Mouse (Mus musculus) neural tube, embryonic 11.5 days (tissue): ENCODE data around the gene Lpar5. TPM values are rescaled to one million over a fixed set of nuclear protein-coding genes. Genes with fewer than 3 reads are reported as not detected.

ENCODE experiments used
- ATAC-seq: fragments of 200-750 bp; cut with Nextera tagmentation; 2 replicates; pipeline ENCODE4 v1.8.0; 2017; ENCODE audit warnings: moderate number of reproducible peaks, mild to moderate bottlenecking, moderate TSS enrichment, moderate library complexity; ENCODE audit not compliant: insufficient read depth, low FRiP score, low TSS enrichment
- DNase-seq: peaks from one replicate; pipeline ENCODE4 v3.0.0-alpha.2; 2015; ENCODE audit warnings: low spot score
- H3K27ac ChIP-seq: fragments of 300-500 bp; sonication (generic); 2 replicates; pipeline ENCODE4 v1.5.1; 2014; ENCODE audit warnings: low read depth, mild to moderate bottlenecking, low read length
- H3K27me3 ChIP-seq: fragments of 300-500 bp; sonication (generic); 2 replicates; pipeline ENCODE4 v1.6.1; 2014; ENCODE audit warnings: mild to moderate bottlenecking, low read length, mixed read lengths; ENCODE audit not compliant: control insufficient read depth, insufficient read depth
- H3K36me3 ChIP-seq: fragments of 300-500 bp; sonication (generic); 2 replicates; pipeline ENCODE4 v1.6.1; 2014; ENCODE audit warnings: mild to moderate bottlenecking, low read length, moderate library complexity, mixed read lengths; ENCODE audit not compliant: control insufficient read depth, insufficient read depth
- H3K4me1 ChIP-seq: fragments of 300-500 bp; sonication (generic); 2 replicates; pipeline ENCODE4 v1.6.1; 2014; ENCODE audit warnings: low read length, mixed read lengths; ENCODE audit not compliant: control insufficient read depth, insufficient read depth
- H3K4me2 ChIP-seq: fragments of 300-500 bp; sonication (generic); 2 replicates; pipeline ENCODE4 v1.6.1; 2014; ENCODE audit warnings: low read depth, mild to moderate bottlenecking, moderate library complexity
- H3K4me3 ChIP-seq: fragments of 300-500 bp; sonication (generic); 2 replicates; pipeline ENCODE4 v1.5.1; 2014; ENCODE audit warnings: low read depth, low read length
- H3K9ac ChIP-seq: fragments of 300-500 bp; sonication (generic); 2 replicates; pipeline ENCODE4 v1.6.1; 2014; ENCODE audit warnings: mild to moderate bottlenecking, low read length
- H3K9me3 ChIP-seq: fragments of 300-500 bp; sonication (generic); 2 replicates; pipeline ENCODE4 v1.6.1; 2016; ENCODE audit warnings: low read length; ENCODE audit not compliant: control insufficient read depth
- WGBS: fragments of 180-500 bp; shearing (Covaris S2); extraction: QIAGEN DNeasy Blood & Tissue Kit; methylation state at CpG from one replicate; pipeline ENCODE4 v1.1.7; 2014; 5-methylcytosine and 5-hydroxymethylcytosine counted together
- microRNA-seq: library from miRNA; unstranded; fragments of <30 nt; microRNA quantifications from one replicate; pipeline ENCODE4, GENCODE M21; 2016
- polyA plus RNA-seq: library from polyadenylated mRNA; unstranded; fragments of >200 nt; fragmentation: Nextera tagmentation; extraction: Ambion mirVana; gene quantifications from 2 replicates; pipeline ENCODE4 v1.2.1, GENCODE M21; 2014

The Lpar5 gene
- polyA plus RNA-seq, 1 experiment from 2014 or later: 0.57 TPM

- no peaks in the 10 kb centered on the region for H3K27me3 ChIP-seq
- 94% methylated on average over 12 of the region's 12 CpGs for WGBS
- H3K4me1 ChIP-seq: peaks cover 7% of the 10 kb centered on the region
- no peak for DNase-seq
- no peak overlapping the region for H3K27ac ChIP-seq
- no peak for ATAC-seq
- no peak overlapping the region for H3K4me2 ChIP-seq
- peaks cover 32% of the 10 kb centered on the region for H3K36me3 ChIP-seq
- no peaks in the 10 kb centered on the region for H3K9me3 ChIP-seq
- H3K4me3 ChIP-seq: no peak overlapping the region
- H3K9ac ChIP-seq: no peak overlapping the region
These were observed 61.0 kb downstream of the Lpar5 start for GRCm38 (mm10) chr6:125128724-125129123.

- ATAC-seq (no peak), DNase-seq (no peak)
- peaks cover 24% of the 10 kb centered on the region for H3K36me3 ChIP-seq
- H3K4me2 ChIP-seq: no peak overlapping the region
- no peak overlapping the region for H3K27ac ChIP-seq
- H3K4me1 ChIP-seq: peaks cover 7% of the 10 kb centered on the region
- H3K4me3 ChIP-seq: no peak overlapping the region
- H3K9me3 ChIP-seq: no peaks in the 10 kb centered on the region
- no peak overlapping the region for H3K9ac ChIP-seq
- H3K27me3 ChIP-seq: no peaks in the 10 kb centered on the region
- 88% methylated on average over 20 of the region's 20 CpGs for WGBS
These were observed 62.1 kb downstream of the Lpar5 start for GRCm38 (mm10) chr6:125129710-125130402.

DNA sequence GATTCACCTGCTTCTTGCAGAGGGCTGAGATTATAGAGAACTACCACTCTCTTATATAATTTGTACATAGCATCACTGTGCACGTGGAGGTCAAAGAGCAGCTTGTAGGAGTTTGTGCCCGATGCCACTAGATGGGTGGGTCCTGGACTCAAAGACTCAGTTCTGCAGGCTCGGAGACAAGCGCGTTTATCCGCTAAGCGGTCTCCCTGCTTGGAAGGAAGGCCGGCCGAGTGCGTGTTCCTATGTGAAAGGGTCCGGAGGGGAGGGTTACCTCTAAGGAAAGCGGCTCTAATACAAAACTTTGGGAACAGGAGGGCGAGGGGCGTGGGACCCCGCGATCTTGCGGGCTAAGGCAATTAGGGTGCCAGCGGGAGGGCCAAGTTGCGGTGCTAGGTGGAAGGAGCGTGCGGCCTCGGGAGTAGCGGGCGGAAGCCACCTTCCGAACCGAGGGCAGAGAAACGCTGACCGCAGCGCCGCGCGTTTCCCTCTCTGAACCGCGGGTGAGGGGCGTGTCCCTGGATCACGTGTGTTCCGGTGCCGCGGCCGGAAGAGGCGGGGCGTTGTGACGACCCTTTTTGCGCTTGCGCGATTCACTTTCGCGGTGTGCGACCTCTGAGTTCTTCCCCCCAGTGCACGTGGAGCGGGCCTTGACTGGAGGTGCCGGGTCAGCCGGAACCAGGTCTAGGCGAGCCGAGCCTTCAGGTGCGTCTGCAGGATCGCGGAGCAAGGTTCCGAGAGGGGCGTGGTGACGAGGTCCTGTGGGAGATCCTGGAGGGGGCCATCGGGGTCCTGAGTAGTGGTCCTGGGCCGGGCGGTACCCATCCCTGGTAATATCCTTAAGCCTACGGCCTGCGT lies 63.8 kb downstream of the Lpar5 start, which contains the start of gene Nop2:
Gene Nop2 (plus strand): TSS at position 608 of the 855 bp plus-strand sequence.
- no peaks in the 10 kb centered on the region for H3K27me3 ChIP-seq
- peak; percentile 96 for DNase-seq
- peak; percentile 94 for ATAC-seq
- H3K27ac ChIP-seq: peak within 1 kb of the TSS; percentile 58
- H3K4me1 ChIP-seq: peaks cover 7% of the 10 kb centered on the region
- no peaks in the 10 kb centered on the region for H3K9me3 ChIP-seq
- H3K4me3 ChIP-seq: peak within 1 kb of the TSS; percentile 90
- WGBS: under 1% methylated on average over 66 of the region's 66 CpGs
- peak within 1 kb of the TSS; percentile 80 for H3K9ac ChIP-seq
- H3K4me2 ChIP-seq: peak within 1 kb of the TSS; percentile 84
- peaks cover 22% of the 10 kb centered on the region for H3K36me3 ChIP-seq

Small RNA genes lying within 50 kb of the gene (microRNA-seq; reads per million reads assigned to microRNA genes)
- gene Mir7045: not detected

Other genes with a start within 250 kb of the Lpar5 start
- 162 and 174 TPM in 2 replicates for gene Usp5, start 238.4 kb upstream of the Lpar5 start, polyA plus RNA-seq
- gene Cdca3, start 238.4 kb upstream of the Lpar5 start, polyA plus RNA-seq: 190 and 195 TPM in 2 replicates
- 0.22 and 0.29 TPM in 2 replicates for gene Gnb3, start 227.6 kb upstream of the Lpar5 start, polyA plus RNA-seq
- gene P3h3, start 210.2 kb upstream of the Lpar5 start, polyA plus RNA-seq: 14.6 and 16.9 TPM in 2 replicates
- gene Gpr162, start 203.9 kb upstream of the Lpar5 start, polyA plus RNA-seq: 2.3 TPM in 2 replicates
- 0.07 TPM in 1 of 2 replicates, not detected in the other for gene Cd4, start 179.7 kb upstream of the Lpar5 start, polyA plus RNA-seq
- 1.4 and 1.7 TPM in 2 replicates for gene Lag3, start 156.2 kb upstream of the Lpar5 start, polyA plus RNA-seq
- gene Ptms, start 147.8 kb upstream of the Lpar5 start, polyA plus RNA-seq: 345 and 381 TPM in 2 replicates
- 468 and 513 TPM in 2 replicates for gene Mlf2, start 136.5 kb upstream of the Lpar5 start, polyA plus RNA-seq
- gene Cops7a, start 102.4 kb upstream of the Lpar5 start, polyA plus RNA-seq: 110 and 118 TPM in 2 replicates
- 1.7 and 2.6 TPM in 2 replicates for gene Pianp, start 71.2 kb upstream of the Lpar5 start, polyA plus RNA-seq
- gene Zfp384, start 58.8 kb upstream of the Lpar5 start, polyA plus RNA-seq: 9.7 and 10.2 TPM in 2 replicates
- gene Ing4, start 28.2 kb upstream of the Lpar5 start, polyA plus RNA-seq: 130 and 132 TPM in 2 replicates
- gene Acrbp, start 18.2 kb upstream of the Lpar5 start, polyA plus RNA-seq: 10.9 and 11.7 TPM in 2 replicates
- 117 and 123 TPM in 2 replicates for gene Chd4, start 28.1 kb downstream of the Lpar5 start, polyA plus RNA-seq
- gene Nop2, start 64.0 kb downstream of the Lpar5 start, polyA plus RNA-seq: 62.7 and 63.4 TPM in 2 replicates
- 13.8 and 16.5 TPM in 2 replicates for gene Iffo1, start 77.3 kb downstream of the Lpar5 start, polyA plus RNA-seq
- 2,338 and 2,354 TPM in 2 replicates for gene Gapdh, start 98.5 kb downstream of the Lpar5 start, polyA plus RNA-seq
- 137 and 139 TPM in 2 replicates for gene Ncapd2, start 123.8 kb downstream of the Lpar5 start, polyA plus RNA-seq
- 178 and 192 TPM in 2 replicates for gene Mrpl51, start 123.9 kb downstream of the Lpar5 start, polyA plus RNA-seq
- gene Vamp1, start 147.6 kb downstream of the Lpar5 start, polyA plus RNA-seq: 2.2 and 2.5 TPM in 2 replicates
- gene Tapbpl, start 163.9 kb downstream of the Lpar5 start, polyA plus RNA-seq: 1.2 and 1.7 TPM in 2 replicates
- gene Cd27, start 169.1 kb downstream of the Lpar5 start, polyA plus RNA-seq: 0.77 and 1.3 TPM in 2 replicates
- 0.15 TPM in 1 of 2 replicates, not detected in the other for gene Tuba3a, start 218.1 kb downstream of the Lpar5 start, polyA plus RNA-seq
- gene Ltbr, start 246.0 kb downstream of the Lpar5 start, polyA plus RNA-seq: 18.8 and 19.2 TPM in 2 replicates